Mouse (Mus musculus) lung, embryonic 16.5 days (tissue): ENCODE data around the gene Drd5. TPM values are rescaled to one million over a fixed set of nuclear protein-coding genes. Genes with fewer than 3 reads are reported as not detected.

Experiments
- ATAC-seq: fragments of 200-750 bp; cut with Nextera tagmentation; 2 replicates; pipeline ENCODE4 v1.8.0; 2017; ENCODE audit warnings: low read depth, mild to moderate bottlenecking, moderate library complexity
- H3K27ac ChIP-seq: fragments of 300-500 bp; sonication (generic); 2 replicates; pipeline ENCODE4 v1.5.1; 2014; ENCODE audit warnings: mild to moderate bottlenecking, control low read depth, low read length
- H3K27me3 ChIP-seq: fragments of 300-500 bp; sonication (generic); 2 replicates; pipeline ENCODE4 v1.6.1; 2014; ENCODE audit warnings: low read depth, low read length, mixed read lengths; ENCODE audit not compliant: control insufficient read depth, insufficient read depth
- H3K36me3 ChIP-seq: fragments of 300-500 bp; sonication (generic); 2 replicates; pipeline ENCODE4 v1.6.1; 2014; ENCODE audit warnings: low read length; ENCODE audit not compliant: control insufficient read depth, insufficient read depth
- H3K4me1 ChIP-seq: fragments of 300-500 bp; sonication (generic); replicated peaks from 2 replicates; pipeline ENCODE4 v1.6.1; 2014; ENCODE audit warnings: low read length, mixed read lengths; ENCODE audit not compliant: control insufficient read depth, insufficient read depth
- H3K4me2 ChIP-seq: fragments of 300-500 bp; sonication (generic); 2 replicates; pipeline ENCODE4 v1.6.1; 2014; ENCODE audit warnings: low read depth, low read length, control low read depth
- H3K4me3 ChIP-seq: fragments of 300-500 bp; sonication (generic); 2 replicates; pipeline ENCODE4 v1.5.1; 2014; ENCODE audit warnings: mild to moderate bottlenecking, low read length, control low read depth
- H3K9ac ChIP-seq: fragments of 300-500 bp; sonication (generic); 2 replicates; pipeline ENCODE4 v1.6.1; 2014; ENCODE audit warnings: low read length, control low read depth
- H3K9me3 ChIP-seq: fragments of 300-500 bp; sonication (generic); 2 replicates; pipeline ENCODE4 v1.6.1; 2016; ENCODE audit warnings: low read length; ENCODE audit not compliant: control insufficient read depth
- WGBS: fragments of 180-500 bp; shearing (Covaris S2); extraction: QIAGEN DNeasy Blood & Tissue Kit; methylation state at CpG from one replicate; pipeline ENCODE4 v1.1.7; 2014; 5-methylcytosine and 5-hydroxymethylcytosine counted together
- polyA plus RNA-seq: library from polyadenylated mRNA; unstranded; fragments of >200 nt; fragmentation: Nextera tagmentation; extraction: Ambion mirVana; gene quantifications from 2 replicates; pipeline ENCODE4 v1.2.1, GENCODE M21; 2015

The Drd5 gene
- polyA plus RNA-seq, 1 experiment from 2014 or later: not detected

DNA sequence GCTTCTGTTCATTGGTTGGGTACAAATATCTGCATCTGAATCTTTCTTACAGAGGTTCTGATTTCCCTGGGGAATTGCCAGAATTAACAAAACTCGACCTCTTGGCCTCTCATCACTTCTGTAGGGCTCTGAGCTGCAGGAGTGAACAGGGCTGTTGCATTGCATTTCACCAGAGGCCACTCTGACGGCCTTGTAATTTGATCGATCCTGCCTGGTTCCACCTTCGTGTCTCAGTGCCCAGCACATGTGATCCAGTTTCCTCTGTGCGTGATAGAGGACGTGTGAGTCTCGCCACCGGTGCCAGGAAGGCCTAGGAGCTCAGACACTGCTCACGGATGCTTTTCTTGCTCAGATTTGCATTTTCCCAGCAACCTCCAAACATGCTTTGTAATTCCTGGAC lies 33.4 kb upstream of the Drd5 start:
- H3K9me3 ChIP-seq: no peaks in the 10 kb centered on the region
- no peak overlapping the region for H3K9ac ChIP-seq
- no peaks in the 10 kb centered on the region for H3K36me3 ChIP-seq
- H3K27me3 ChIP-seq: no peaks in the 10 kb centered on the region
- no peak overlapping the region for H3K4me3 ChIP-seq
- H3K4me1 ChIP-seq: no peaks in the 10 kb centered on the region
- no peak overlapping the region for H3K4me2 ChIP-seq
- no peak overlapping the region for H3K27ac ChIP-seq
- WGBS: 60% methylated on average over 9 of the region's 9 CpGs
- no peak for ATAC-seq

DNA sequence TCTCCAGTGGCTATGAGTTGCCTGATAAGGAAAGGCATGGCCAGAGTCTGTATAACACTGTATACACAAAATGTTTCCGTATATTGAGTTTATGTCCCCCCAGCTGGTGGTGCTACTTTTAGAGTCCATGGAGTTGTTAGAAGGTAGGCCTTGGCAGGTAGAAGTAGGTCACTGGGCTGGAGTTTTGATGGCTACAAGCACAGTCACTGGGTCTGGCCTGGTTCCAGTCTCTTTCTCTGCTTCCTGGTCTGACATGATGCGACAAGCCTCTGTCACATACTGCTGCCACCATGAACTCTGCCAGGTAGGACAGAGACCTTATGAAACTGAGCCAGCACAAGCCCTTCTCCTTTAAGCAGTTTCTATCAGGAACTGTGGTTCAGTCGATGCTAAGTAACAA lies 30.7 kb upstream of the Drd5 start:
- H3K27ac ChIP-seq: no peak overlapping the region
- no peak for ATAC-seq
- H3K36me3 ChIP-seq: no peaks in the 10 kb centered on the region
- 82% methylated on average over 3 of the region's 3 CpGs for WGBS
- no peak overlapping the region for H3K4me2 ChIP-seq
- no peaks in the 10 kb centered on the region for H3K27me3 ChIP-seq
- no peaks in the 10 kb centered on the region for H3K4me1 ChIP-seq
- no peak overlapping the region for H3K9ac ChIP-seq
- H3K4me3 ChIP-seq: no peak overlapping the region
- no peaks in the 10 kb centered on the region for H3K9me3 ChIP-seq

DNA sequence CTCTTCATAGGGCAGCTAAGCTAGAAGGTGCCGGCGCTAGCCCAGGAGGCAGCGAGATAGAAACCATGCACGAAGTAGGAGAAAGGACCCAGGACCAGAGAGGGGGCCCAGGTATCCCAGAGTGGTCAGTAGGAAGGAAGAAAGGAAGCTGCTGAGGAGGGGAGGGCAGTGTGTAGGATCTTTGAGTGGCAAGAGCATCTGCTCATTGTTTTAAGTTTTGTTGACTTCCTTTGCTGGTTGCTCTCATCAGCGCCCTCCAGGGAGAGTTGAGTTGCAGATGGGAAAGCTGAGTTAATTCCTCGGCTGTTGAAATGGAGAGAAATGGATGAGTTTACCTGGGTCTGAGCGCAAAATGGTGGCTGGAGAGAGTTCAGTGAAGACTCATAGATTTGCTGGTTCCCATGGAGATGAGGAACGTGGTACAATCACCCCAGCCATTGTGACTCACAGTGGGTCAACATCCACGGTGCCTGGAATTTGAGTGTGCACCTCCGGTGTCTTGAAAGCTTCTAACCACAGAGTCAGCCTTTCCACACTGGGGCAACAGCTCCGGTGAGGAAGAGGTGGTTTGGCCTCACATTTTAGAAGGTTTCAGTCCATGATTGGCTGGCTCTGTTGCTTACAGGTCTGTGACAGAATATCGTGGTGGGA lies 17.3 kb upstream of the Drd5 start:
- no peak overlapping the region for H3K9ac ChIP-seq

DNA sequence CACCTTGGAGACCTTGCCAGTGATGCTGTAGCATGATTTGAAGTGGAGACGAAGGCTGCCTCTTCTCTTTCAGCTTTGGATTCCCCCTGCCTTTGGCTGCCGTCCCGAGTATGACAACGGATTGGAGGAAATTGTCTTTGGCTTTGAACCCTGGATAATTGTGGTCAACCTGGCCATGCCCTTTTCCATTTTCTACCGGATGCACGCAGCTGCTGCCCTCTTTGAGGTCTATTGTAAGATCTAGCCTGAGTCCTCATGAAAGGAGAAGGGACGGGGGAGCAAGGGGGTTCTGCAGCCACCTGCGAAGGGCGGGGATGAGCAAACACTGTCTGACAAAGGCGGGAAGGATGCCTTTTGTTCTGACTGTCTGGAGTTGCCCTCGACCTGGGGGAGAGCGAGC lies 16.5 kb upstream of the Drd5 start:
- Histone ChIP-seq H3K27me3 (no peaks in the 10 kb centered on the region), H3K27ac (no peak overlapping the region), H3K4me2 (no peak overlapping the region), H3K36me3 (no peaks in the 10 kb centered on the region), H3K9me3 (no peaks in the 10 kb centered on the region), H3K4me3 (no peak overlapping the region), H3K4me1 (no peaks in the 10 kb centered on the region), H3K9ac (no peak overlapping the region)
- 34% methylated on average over 12 of the region's 12 CpGs for WGBS
- no peak for ATAC-seq

More for the DNA sequence above, 17.3 kb upstream of the Drd5 start:
- no peaks in the 10 kb centered on the region for H3K4me1 ChIP-seq
- no peak overlapping the region for H3K4me3 ChIP-seq
- ATAC-seq: no peak
- no peaks in the 10 kb centered on the region for H3K36me3 ChIP-seq
- no peaks in the 10 kb centered on the region for H3K27me3 ChIP-seq
- H3K27ac ChIP-seq: no peak overlapping the region
- no peak overlapping the region for H3K4me2 ChIP-seq
- no peaks in the 10 kb centered on the region for H3K9me3 ChIP-seq
- WGBS: 86% methylated on average over 12 of the region's 12 CpGs

DNA sequence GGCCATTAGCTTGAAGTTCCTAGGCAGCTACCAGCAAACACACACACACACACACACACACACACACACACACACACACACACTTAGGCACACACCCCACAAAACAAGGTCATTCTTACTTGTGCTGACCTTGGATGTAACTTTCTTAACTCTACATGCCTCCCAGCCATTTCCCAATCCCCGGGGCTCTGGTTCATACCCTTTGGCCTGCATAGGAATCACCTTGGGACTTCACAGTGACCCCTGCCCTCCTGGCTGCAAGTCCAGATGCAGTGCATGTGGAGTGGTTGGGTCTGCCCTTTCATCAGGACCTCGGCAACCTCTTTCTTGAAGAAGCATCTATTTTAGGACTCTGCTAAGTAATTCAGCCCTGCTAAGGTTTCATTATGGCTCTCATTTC lies 13.9 kb upstream of the Drd5 start:
- H3K36me3 ChIP-seq: no peaks in the 10 kb centered on the region
- H3K9me3 ChIP-seq: no peaks in the 10 kb centered on the region
- peaks cover 4% of the 10 kb centered on the region for H3K27me3 ChIP-seq
- H3K4me1 ChIP-seq: 0 out of 2 replicates have a peak, but pooled peaks cover 2% of the 10 kb centered on the region
- no peak overlapping the region for H3K9ac ChIP-seq
- H3K27ac ChIP-seq: no peak overlapping the region
- no peak overlapping the region for H3K4me3 ChIP-seq
- WGBS: 76% methylated on average over 2 of the region's 2 CpGs
- no peak overlapping the region for H3K4me2 ChIP-seq
- no peak for ATAC-seq

DNA sequence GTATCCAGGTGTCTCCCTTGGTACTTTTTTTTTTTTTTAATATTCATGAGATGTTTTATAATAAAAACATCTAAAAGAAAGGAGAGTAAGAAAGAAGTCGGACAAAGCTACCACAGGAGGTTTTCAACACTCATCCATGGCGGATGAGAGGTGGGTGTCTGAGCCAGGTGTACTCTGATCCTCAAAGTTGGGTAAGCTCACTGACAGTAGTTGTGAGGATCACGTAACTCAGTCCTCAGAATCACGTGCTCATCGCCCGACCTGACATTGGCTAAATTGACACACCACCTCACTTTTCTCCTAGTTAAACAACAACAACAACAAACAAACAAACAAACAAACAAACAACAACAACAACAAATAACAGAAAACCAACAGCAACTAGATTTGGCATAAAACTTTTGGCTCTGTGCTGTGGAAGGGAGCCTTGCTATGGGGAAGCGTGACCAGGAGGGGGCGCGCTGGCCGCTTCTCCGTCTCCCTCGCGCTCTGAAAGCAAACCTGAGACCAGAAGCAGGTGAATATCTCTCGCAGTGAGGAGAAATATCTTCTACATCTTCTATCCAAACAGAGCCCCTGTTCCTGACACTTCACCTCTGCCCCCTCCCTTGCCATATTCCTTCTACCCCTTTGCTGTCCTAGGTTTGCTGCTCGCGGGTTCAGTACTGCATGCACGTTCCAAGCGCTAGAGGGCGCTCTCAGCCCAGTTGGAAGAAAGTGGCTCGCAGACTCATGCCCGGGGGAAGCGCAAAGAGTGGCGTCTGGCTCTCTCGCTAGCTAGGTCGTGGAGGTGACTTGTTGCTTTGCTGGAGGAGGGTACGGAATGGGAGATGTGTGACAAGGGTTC lies 11.7 kb upstream of the Drd5 start:
- WGBS: 9% methylated on average over 26 of the region's 26 CpGs
- peak overlapping the region; percentile 71 for H3K4me2 ChIP-seq
- peak; percentile 73 for ATAC-seq
- no peaks in the 10 kb centered on the region for H3K36me3 ChIP-seq
- H3K9me3 ChIP-seq: no peaks in the 10 kb centered on the region
- peaks cover 4% of the 10 kb centered on the region for H3K27me3 ChIP-seq
- H3K27ac ChIP-seq: no peak overlapping the region
- H3K4me3 ChIP-seq: peak overlapping the region; percentile 48
- no peak overlapping the region for H3K9ac ChIP-seq
- H3K4me1 ChIP-seq: 0 out of 2 replicates have a peak, but pooled peaks cover 2% of the 10 kb centered on the region

DNA sequence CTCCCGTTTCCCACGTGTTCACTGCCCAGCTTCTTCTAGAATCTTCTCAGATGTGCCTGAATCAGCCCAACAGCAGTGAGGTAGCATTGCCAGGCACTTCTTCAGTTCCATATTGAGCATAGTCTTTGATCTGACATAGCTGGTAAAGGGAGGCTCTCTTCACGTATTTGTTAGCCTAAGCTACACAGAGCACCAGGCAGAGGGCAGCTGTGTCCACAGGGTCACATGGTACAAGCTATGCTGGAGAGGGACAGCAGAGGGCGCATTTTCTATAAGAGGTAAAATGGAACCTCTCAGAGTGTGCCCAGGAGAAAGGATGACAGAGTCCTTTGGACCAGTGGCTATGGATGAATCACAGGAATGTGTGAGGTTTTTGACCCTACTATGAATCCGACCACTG lies 10.3 kb upstream of the Drd5 start:
- Histone ChIP-seq H3K4me1 (0 out of 2 replicates have a peak, but pooled peaks cover 2% of the 10 kb centered on the region), H3K36me3 (no peaks in the 10 kb centered on the region), H3K9ac (no peak overlapping the region), H3K4me3 (no peak overlapping the region), H3K4me2 (no peak overlapping the region), H3K9me3 (no peaks in the 10 kb centered on the region), H3K27me3 (peaks cover 4% of the 10 kb centered on the region), H3K27ac (no peak overlapping the region)
- ATAC-seq: peak; percentile 57
- WGBS: 39% methylated on average over 5 of the region's 5 CpGs

DNA sequence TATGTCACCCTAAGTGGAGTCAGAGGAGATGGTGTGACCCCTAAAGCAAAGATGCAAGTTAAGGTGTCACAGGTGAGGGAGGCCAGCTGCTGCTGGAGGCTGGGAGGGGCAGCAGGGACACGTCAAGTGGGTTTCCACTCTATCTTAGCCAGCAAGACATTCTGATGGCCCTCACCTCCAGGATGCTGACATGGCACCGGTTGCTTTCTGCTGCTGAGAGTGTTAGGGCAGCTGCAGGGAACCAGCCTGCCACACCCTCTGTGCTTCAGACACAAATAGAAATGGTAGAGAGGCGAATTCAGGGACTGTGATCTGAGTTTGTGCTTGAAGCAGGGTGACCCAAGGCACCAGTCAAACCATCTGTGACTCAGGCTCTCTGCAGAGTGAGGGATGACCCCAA lies 9.4 kb upstream of the Drd5 start:
- H3K4me1 ChIP-seq: 0 out of 2 replicates have a peak, but pooled peaks cover 2% of the 10 kb centered on the region
- WGBS: 45% methylated on average over 3 of the region's 3 CpGs
- H3K9me3 ChIP-seq: no peaks in the 10 kb centered on the region
- ATAC-seq: no peak
- no peak overlapping the region for H3K27ac ChIP-seq
- H3K9ac ChIP-seq: no peak overlapping the region
- H3K27me3 ChIP-seq: peaks cover 4% of the 10 kb centered on the region
- no peak overlapping the region for H3K4me3 ChIP-seq
- no peak overlapping the region for H3K4me2 ChIP-seq
- no peaks in the 10 kb centered on the region for H3K36me3 ChIP-seq

DNA sequence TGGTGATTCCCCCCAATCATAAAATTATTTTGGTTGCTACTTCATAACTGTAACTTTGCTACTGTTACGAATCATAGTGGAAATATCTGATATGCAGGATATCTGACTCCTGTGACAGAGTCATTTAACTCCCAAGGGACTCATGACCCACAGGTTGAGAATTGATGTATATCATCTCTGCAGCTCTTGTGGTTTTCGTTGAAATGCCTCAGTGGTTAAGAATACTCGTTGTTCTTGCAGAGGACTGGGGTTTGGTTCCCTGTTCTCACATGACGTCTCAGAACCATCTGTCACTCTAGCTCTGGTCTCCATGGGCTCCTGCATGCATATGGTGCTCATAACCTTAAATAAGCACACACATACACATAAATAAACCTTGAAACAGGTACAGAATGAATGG lies 14.2 kb downstream of the Drd5 start:
- H3K27ac ChIP-seq: no peak overlapping the region
- WGBS: 67% methylated on average over 4 of the region's 4 CpGs
- H3K9ac ChIP-seq: no peak overlapping the region
- no peaks in the 10 kb centered on the region for H3K4me1 ChIP-seq
- H3K4me3 ChIP-seq: no peak overlapping the region
- no peak overlapping the region for H3K4me2 ChIP-seq
- no peak for ATAC-seq
- H3K36me3 ChIP-seq: no peaks in the 10 kb centered on the region
- no peaks in the 10 kb centered on the region for H3K27me3 ChIP-seq
- H3K9me3 ChIP-seq: no peaks in the 10 kb centered on the region
